7 mouse cellular contexts compared by ENCODE assay signal in the genomic region with DNA sequence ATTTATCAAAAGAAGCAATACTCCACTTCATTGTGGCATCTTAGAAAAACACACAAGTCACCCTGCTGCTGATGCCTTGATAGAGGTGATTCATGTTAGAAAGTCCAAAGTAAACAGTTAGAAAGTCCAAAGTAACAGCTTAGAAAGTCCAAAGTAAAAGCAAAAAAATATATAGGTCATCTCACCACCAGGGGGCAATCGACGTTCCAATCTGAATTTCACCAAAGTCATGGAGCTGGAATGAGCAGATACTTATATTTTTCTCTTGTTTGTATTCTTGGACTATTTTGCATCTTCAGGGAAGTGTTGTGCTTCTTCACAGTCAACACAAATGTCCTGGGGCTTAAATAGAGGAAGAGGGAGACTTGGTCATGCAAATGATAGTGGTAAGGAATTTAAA.
DNase-seq lines count a peak whose midpoint lies in the region; ATAC-seq and TF ChIP-seq lines count a peak whose summit lies in the region.

No protein-coding gene starts in this region.

- no peak overlapping the region for H3K27ac ChIP-seq in MEL (ENCODE audit: control insufficient read depth, low read depth, low read length)

- peak in 2 of 3 experiments; percentile 23 to 60; a peak in 3 of 6 replicates for TF ChIP-seq CTCF in MEL (IDR thresholded peaks at IDR 0.05 in 2 of 3, conservative IDR thresholded peaks at IDR 0.05 in 1 of 3; ENCODE audit: control insufficient read depth in 1 of 3, insufficient read depth in 1 of 3, low read depth in 2 of 3, low read length in 3 of 3, poor library complexity in 1 of 3, severe bottlenecking in 1 of 3)

- H3K4me1 ChIP-seq in MEL (ENCODE audit: control insufficient read depth in 1 of 2, insufficient read depth in 2 of 2, low read length in 2 of 2) = no peaks in the 10 kb centered on the region

- peak; percentile 56 for TF ChIP-seq RAD21 in MEL (IDR thresholded peaks at IDR 0.05; ENCODE audit: low read depth, low read length)

- no peak for TF ChIP-seq POLR2A in MEL (IDR thresholded peaks at IDR 0.05; ENCODE audit: control insufficient read depth in 1 of 2, insufficient read depth in 1 of 2, low read depth in 1 of 2, low read length in 2 of 2, poor library complexity in 1 of 2)

- H3K9me3 ChIP-seq in MEL (replicated peaks; ENCODE audit: insufficient read depth, low read length) = no peaks in the 10 kb centered on the region

- no peak for TF ChIP-seq EP300 in MEL (IDR thresholded peaks at IDR 0.05; ENCODE audit: low read depth in 1 of 2, low read length in 2 of 2)

- DNase-seq in kidney, postnatal 10 days = peak; percentile 60
- DNase-seq in kidney, adult 11 months = no peak
- peak; percentile 6 for DNase-seq in A20 (ENCODE audit: low read depth, low spot score)
- peak; percentile 30 for DNase-seq in MEL (ENCODE audit: low read depth, low spot score)
- DNase-seq in fibroblast of lung, adult 2 months (ENCODE audit: low read depth) = peak; percentile 7
- DNase-seq in cerebellum, adult 9-11 months = no peak

- no peaks in the 10 kb centered on the region for H3K27me3 ChIP-seq in MEL (ENCODE audit: control insufficient read depth in 1 of 2, insufficient read depth in 2 of 2, low read length in 2 of 2)

- H3K9ac ChIP-seq in MEL (ENCODE audit: control insufficient read depth, low read depth, low read length, poor library complexity, severe bottlenecking) = no peak overlapping the region

- no peak overlapping the region for H3K4me3 ChIP-seq in MEL (ENCODE audit: control insufficient read depth in 1 of 2, insufficient read depth in 1 of 2, low read depth in 2 of 2, low read length in 2 of 2)

- no peaks in the 10 kb centered on the region for H3K79me2 ChIP-seq in MEL (ENCODE audit: control insufficient read depth, insufficient read depth, low read length, poor library complexity)

- no peak for ATAC-seq in monocyte, adult 5-6 weeks (replicated peaks; ENCODE audit: insufficient number of reproducible peaks, low FRiP score, low TSS enrichment, poor library complexity, severe bottlenecking)

- H3K36me3 ChIP-seq in MEL (ENCODE audit: control insufficient read depth in 1 of 2, insufficient read depth in 2 of 2, low read length in 2 of 2) = no peaks in the 10 kb centered on the region

TF ChIP-seq in MEL, 35 proteins besides CTCF, POLR2A, EP300 and RAD21:
- no peak for TF ChIP-seq MEF2A (IDR thresholded peaks at IDR 0.05; ENCODE audit: extremely low read depth, insufficient replicate concordance, low read depth, low read length, poor library complexity, severe bottlenecking)
- peak; percentile 77 for TF ChIP-seq SMC3 (IDR thresholded peaks at IDR 0.05; ENCODE audit: low read depth, low read length)
- TF ChIP-seq ZC3H11A (IDR thresholded peaks at IDR 0.05; ENCODE audit: low read depth, low read length) = peak; percentile 60
- no peak for TF ChIP-seq CHD2 (IDR thresholded peaks at IDR 0.05; ENCODE audit: low read length)

Comparison
In these comparisons a context has a peak if more than half of its experiments do, and no peak if none do; other contexts are left out.
1. DNase-seq: peak in kidney, postnatal 10 days (single experiment), A20 (single experiment), MEL (single experiment) and fibroblast of lung, adult 2 months (single experiment); none in kidney, adult 11 months (single experiment) and cerebellum, adult 9-11 months (single experiment).